ENCODE assay signal across 19 mouse cellular contexts in the genomic region with DNA sequence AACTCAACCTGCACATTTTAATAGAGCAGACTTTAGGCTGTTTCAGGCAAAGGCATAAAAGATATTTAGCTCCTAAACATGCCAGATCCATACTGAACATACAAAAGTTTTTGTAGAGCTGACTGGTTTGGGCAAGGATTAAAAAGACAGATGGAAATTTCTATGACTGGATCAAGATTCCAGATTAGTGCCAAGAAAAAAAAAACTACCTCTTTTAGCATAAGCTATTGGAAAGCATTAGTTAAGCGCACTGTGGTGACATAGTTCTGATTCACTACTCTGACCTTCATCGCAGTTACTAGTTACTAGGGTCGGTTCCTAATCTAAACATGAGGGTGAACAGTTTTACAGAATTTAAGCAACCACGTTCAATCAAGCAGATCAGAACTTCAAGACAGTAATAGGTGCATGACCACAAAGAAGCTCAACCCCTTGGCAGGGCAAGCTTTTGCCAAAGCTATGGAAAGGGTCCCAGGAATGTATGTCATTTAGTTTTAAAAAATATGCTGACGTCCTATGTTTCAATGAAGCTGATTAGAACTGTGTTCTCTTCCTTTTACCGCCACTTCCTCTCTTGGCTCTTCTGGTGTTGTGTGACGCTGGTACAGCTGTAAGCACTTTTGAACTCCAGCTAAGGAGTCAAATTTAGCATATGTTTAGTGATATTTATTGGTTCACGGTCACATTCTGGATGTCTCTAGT. TPM values are rescaled to one million over a fixed set of nuclear protein-coding genes. Genes with fewer than 3 reads are reported as not detected.
DNase-seq lines count a peak whose midpoint lies in the region; ATAC-seq and TF ChIP-seq lines count a peak whose summit lies in the region.
"Had no signal": no experiment of that assay in that cellular context is flagged by ENCODE, and none has a peak within 500 bp of the region (broad histone marks: within the 10 kb centered on the region; RNA-seq: fewer than 3 reads in every experiment).

No protein-coding gene starts in this region.

- H3K27ac ChIP-seq in heart, adult 2 months = 0 out of 2 replicates have a peak overlapping the region, but pooled peaks have one; percentile 31
- peak overlapping the region; percentile 28; the same call in 1 of the 2 replicates for H3K27ac ChIP-seq in stomach, embryonic 16.5 days (ENCODE audit: low read length)
- no peak overlapping the region for H3K27ac ChIP-seq in stomach, postnatal 0 days (replicated peaks)
- no peak overlapping the region for H3K27ac ChIP-seq in midbrain, embryonic 15.5 days
- H3K27ac ChIP-seq: forebrain, embryonic 15.5 days; hindbrain, postnatal 0 days; neural tube, embryonic 12.5 days had no signal

- no peak for ATAC-seq in stomach, embryonic 16.5 days (ENCODE audit: insufficient read depth, low FRiP score)
- no peak for ATAC-seq in stomach, postnatal 0 days (ENCODE audit: low FRiP score, low TSS enrichment)
- peak; percentile 44 to 55; a peak in 3 of 4 replicates for ATAC-seq in hematopoietic stem cell, adult 5-6 weeks (replicated peaks in 1 of 2; ENCODE audit: insufficient read depth in 1 of 2, low FRiP score in 2 of 2, low TSS enrichment in 1 of 2, low read depth in 1 of 2, poor library complexity in 2 of 2, severe bottlenecking in 2 of 2)
- no peak for ATAC-seq in midbrain, embryonic 15.5 days (replicated peaks)
- ATAC-seq: forebrain, embryonic 15.5 days; hindbrain, postnatal 0 days had no signal

- no peak overlapping the region for H3K9ac ChIP-seq in heart, adult 2 months (ENCODE audit: low read depth, low read length)
- no peak overlapping the region for H3K9ac ChIP-seq in stomach, embryonic 16.5 days (ENCODE audit: low read length)
- H3K9ac ChIP-seq in stomach, postnatal 0 days (ENCODE audit: low read length) = no peak overlapping the region
- H3K9ac ChIP-seq in midbrain, embryonic 15.5 days = no peak overlapping the region
- H3K9ac ChIP-seq: forebrain, embryonic 15.5 days; limb, embryonic 15.5 days; neural tube, embryonic 12.5 days had no signal

- peaks cover 6% of the 10 kb centered on the region for H3K4me1 ChIP-seq in heart, adult 2 months (ENCODE audit: control insufficient read depth, insufficient read depth, low read length)
- H3K4me1 ChIP-seq in stomach, embryonic 16.5 days (ENCODE audit: control insufficient read depth, insufficient read depth, low read length) = no peaks in the 10 kb centered on the region
- H3K4me1 ChIP-seq in stomach, postnatal 0 days (replicated peaks; ENCODE audit: control insufficient read depth, insufficient read depth) = no peaks in the 10 kb centered on the region; the same call in 1 of the 2 replicates
- no peaks in the 10 kb centered on the region for H3K4me1 ChIP-seq in midbrain, embryonic 15.5 days
- H3K4me1 ChIP-seq: forebrain, embryonic 15.5 days; limb, embryonic 15.5 days; neural tube, embryonic 12.5 days had no signal

- intact Hi-C loops in heart, adult 2 months (cut with DNase I) = no loop called here

- no peaks in the 10 kb centered on the region for H3K79me2 ChIP-seq in heart, adult 2 months (replicated peaks; ENCODE audit: control insufficient read depth, insufficient read depth, low read length)

- 44% methylated on average over 8 of the region's 8 CpGs for WGBS in heart, adult 2 months
- WGBS in stomach, embryonic 16.5 days = 63% methylated on average over 8 of the region's 8 CpGs
- 46% methylated on average over 8 of the region's 8 CpGs for WGBS in stomach, postnatal 0 days
- WGBS in midbrain, embryonic 15.5 days = 87% methylated on average over 8 of the region's 8 CpGs

- no peak for TF ChIP-seq EP300 in heart, adult 2 months (IDR thresholded peaks at IDR 0.05; ENCODE audit: insufficient read depth, low read depth, low read length)
- TF ChIP-seq EP300 in stomach, postnatal 0 days (optimal IDR thresholded peaks at IDR 0.05) = no peak

- no peaks in the 10 kb centered on the region for H3K9me3 ChIP-seq in stomach, embryonic 16.5 days (replicated peaks; ENCODE audit: control insufficient read depth, low read length)
- H3K9me3 ChIP-seq in stomach, postnatal 0 days (ENCODE audit: control insufficient read depth, low read length) = no peaks in the 10 kb centered on the region
- no peaks in the 10 kb centered on the region for H3K9me3 ChIP-seq in midbrain, embryonic 15.5 days
- H3K9me3 ChIP-seq: forebrain, embryonic 15.5 days; limb, embryonic 15.5 days; megakaryocyte, embryonic 14.5 days; neural tube, embryonic 12.5 days had no signal

- no peak overlapping the region for H3K4me3 ChIP-seq in heart, adult 2 months
- no peak overlapping the region for H3K4me3 ChIP-seq in stomach, embryonic 16.5 days (replicated peaks; ENCODE audit: low read length)
- no peak overlapping the region for H3K4me3 ChIP-seq in stomach, postnatal 0 days (ENCODE audit: low read depth, low read length)
- no peak overlapping the region for H3K4me3 ChIP-seq in midbrain, embryonic 15.5 days
- H3K4me3 ChIP-seq: forebrain, embryonic 15.5 days; limb, embryonic 15.5 days; megakaryocyte, embryonic 14.5 days; neural tube, embryonic 12.5 days had no signal

- no peaks in the 10 kb centered on the region for H3K27me3 ChIP-seq in heart, adult 2 months (ENCODE audit: control insufficient read depth, insufficient read depth, low read length)
- no peaks in the 10 kb centered on the region for H3K27me3 ChIP-seq in stomach, embryonic 16.5 days (ENCODE audit: control insufficient read depth, insufficient read depth, low read length)
- no peaks in the 10 kb centered on the region for H3K27me3 ChIP-seq in stomach, postnatal 0 days (ENCODE audit: control insufficient read depth, insufficient read depth, low read length)
- no peaks in the 10 kb centered on the region for H3K27me3 ChIP-seq in midbrain, embryonic 15.5 days (replicated peaks)
- H3K27me3 ChIP-seq: forebrain, embryonic 15.5 days; limb, embryonic 15.5 days; megakaryocyte, embryonic 14.5 days; neural tube, embryonic 12.5 days had no signal

- no peak for TF ChIP-seq CTCF in heart, adult 2 months (IDR thresholded peaks at IDR 0.05)
- no peak for TF ChIP-seq CTCF in stomach, postnatal 0 days (IDR thresholded peaks at IDR 0.05; ENCODE audit: low read depth)

- H3K4me2 ChIP-seq in stomach, embryonic 16.5 days (ENCODE audit: low read depth, low read length) = no peak overlapping the region
- no peak overlapping the region for H3K4me2 ChIP-seq in stomach, postnatal 0 days (replicated peaks; ENCODE audit: low read depth)
- H3K4me2 ChIP-seq in midbrain, embryonic 15.5 days = no peak overlapping the region
- H3K4me2 ChIP-seq: forebrain, embryonic 15.5 days; limb, embryonic 15.5 days; neural tube, embryonic 12.5 days had no signal

- peaks cover 10% of the 10 kb centered on the region for H3K36me3 ChIP-seq in heart, adult 2 months (ENCODE audit: control insufficient read depth, insufficient read depth, low read length)
- no peaks in the 10 kb centered on the region for H3K36me3 ChIP-seq in stomach, embryonic 16.5 days (ENCODE audit: control insufficient read depth, insufficient read depth, low read length)
- no peaks in the 10 kb centered on the region for H3K36me3 ChIP-seq in stomach, postnatal 0 days (ENCODE audit: control insufficient read depth, insufficient read depth, low read length)
- H3K36me3 ChIP-seq in midbrain, embryonic 15.5 days (replicated peaks) = no peaks in the 10 kb centered on the region
- H3K36me3 ChIP-seq: forebrain, embryonic 15.5 days; limb, embryonic 15.5 days; neural tube, embryonic 12.5 days had no signal

- DNase-seq in heart, adult 2 months = no peak
- DNase-seq in heart, adult 11 months = no peak
- DNase-seq in stomach, postnatal 0 days (ENCODE audit: low spot score) = no peak
- no peak for DNase-seq in cerebellum, postnatal 14 days
- no peak for DNase-seq in cerebellum, adult 9-10 months
- DNase-seq: cerebellum, postnatal 25 days; kidney, adult 9 months had no signal

- no peak for TF ChIP-seq POLR2A in heart, adult 2 months (IDR thresholded peaks at IDR 0.05; ENCODE audit: insufficient read depth, low read depth, low read length)

RNA-seq across cellular contexts. Expression of a gene that starts 14.4 kb away (rescaled TPM):
- 1 to 10 TPM in 1 of 2 experiments, under 1 TPM in 1; 0.48 to 1.0 TPM for total RNA-seq in heart, adult 2 months (2021)
- polyA plus RNA-seq in heart, adult 2 months (2012; rRNA removed) = 2.0 and 2.8 TPM in 2 replicates
- polyA plus RNA-seq in stomach, embryonic 16.5 days (2015; fragmentation: Nextera tagmentation; extraction: Ambion mirVana) = 0.94 and 1.1 TPM in 2 replicates
- polyA plus RNA-seq in stomach, postnatal 0 days (2015; fragmentation: Nextera tagmentation; extraction: Ambion mirVana) = 0.38 and 0.93 TPM in 2 replicates
- total RNA-seq in hematopoietic stem cell, adult 5-6 weeks (2017) = not detected in 2 replicates
- 0.22 and 0.31 TPM in 2 replicates for polyA plus RNA-seq in midbrain, embryonic 15.5 days (2015; fragmentation: Nextera tagmentation; extraction: Ambion mirVana)
- total RNA-seq: hindbrain, postnatal 0 days had no signal
- polyA plus RNA-seq: neural tube, embryonic 12.5 days had no signal

RNA-seq across cellular contexts. Expression of a gene that starts 27.0 kb away (rescaled TPM):
- not detected for total RNA-seq in heart, adult 2 months (2021)
- 0.35 and 0.84 TPM in 2 replicates for polyA plus RNA-seq in heart, adult 2 months (2012; rRNA removed)
- polyA plus RNA-seq in stomach, embryonic 16.5 days (2015; fragmentation: Nextera tagmentation; extraction: Ambion mirVana) = not detected in 2 replicates
- 0.15 and 0.16 TPM in 2 replicates for polyA plus RNA-seq in stomach, postnatal 0 days (2015; fragmentation: Nextera tagmentation; extraction: Ambion mirVana)
- 59.1 and 228 TPM in 2 replicates for total RNA-seq in hematopoietic stem cell, adult 5-6 weeks (2017)
- not detected in 2 replicates for polyA plus RNA-seq in midbrain, embryonic 15.5 days (2015; fragmentation: Nextera tagmentation; extraction: Ambion mirVana)
- total RNA-seq: heart, postnatal 4 days; hindbrain, postnatal 0 days; layer of hippocampus, postnatal 14 days; left cerebral cortex, postnatal 10 days had no signal
- polyA plus RNA-seq: embryonic facial prominence, embryonic 11.5 days; forebrain, embryonic 15.5 days; limb, embryonic 15.5 days; neural tube, embryonic 12.5 days had no signal

RNA-seq across cellular contexts. Expression of a gene that starts 54.3 kb away (rescaled TPM):
- 1 to 10 TPM; 9.1 to 9.8 TPM for total RNA-seq in heart, adult 2 months (2021)
- 8.4 and 8.7 TPM in 2 replicates for polyA plus RNA-seq in heart, adult 2 months (2012; rRNA removed)
- polyA plus RNA-seq in stomach, embryonic 16.5 days (2015; fragmentation: Nextera tagmentation; extraction: Ambion mirVana) = 26.9 and 32.9 TPM in 2 replicates
- polyA plus RNA-seq in stomach, postnatal 0 days (2015; fragmentation: Nextera tagmentation; extraction: Ambion mirVana) = 44.2 and 45.5 TPM in 2 replicates
- 25.7 and 26.4 TPM in 2 replicates for total RNA-seq in hematopoietic stem cell, adult 5-6 weeks (2017)
- 59.7 and 65.4 TPM in 2 replicates for polyA plus RNA-seq in midbrain, embryonic 15.5 days (2015; fragmentation: Nextera tagmentation; extraction: Ambion mirVana)

Comparison
In these comparisons a context has a peak if more than half of its experiments do, and no peak if none do; other contexts are left out.
1. H3K27ac ChIP-seq: peak in heart, adult 2 months (single experiment) and stomach, embryonic 16.5 days (single experiment); none in stomach, postnatal 0 days (single experiment) and midbrain, embryonic 15.5 days (single experiment).
2. ATAC-seq: peak in hematopoietic stem cell, adult 5-6 weeks (2 of 2); none in stomach, embryonic 16.5 days (single experiment), stomach, postnatal 0 days (single experiment) and midbrain, embryonic 15.5 days (single experiment).